Mouse (Mus musculus): ENCODE results near the gene Kif6. TPM values are rescaled to one million over a fixed set of nuclear protein-coding genes. Genes with fewer than 3 reads are reported as not detected.

Gene Kif6
- polyA plus RNA-seq, 1 experiment = not detected

- Histone ChIP-seq H3K9me3 (peaks cover 64% of the 10 kb centered on the region), H3K4me1 (no peaks in the 10 kb centered on the region), H3K36me3 (replicated peaks; ENCODE audit: low read length) (no peaks in the 10 kb centered on the region), H3K27me3 (replicated peaks) (no peaks in the 10 kb centered on the region), H3K4me3 (replicated peaks) (no peak overlapping the region)
- TF ChIP-seq GATA1 (IDR thresholded peaks at IDR 0.05; ENCODE audit: borderline replicate concordance, low read length) = no peak
- TF ChIP-seq FLI1 (IDR thresholded peaks at IDR 0.05; ENCODE audit: low read length) = no peak
Measured at GRCm38 (mm10) chr17:49741927-49742326, 127.0 kb downstream of the Kif6 start.

- TF ChIP-seq FLI1 (IDR thresholded peaks at IDR 0.05; ENCODE audit: low read length) (no peak), GATA1 (IDR thresholded peaks at IDR 0.05; ENCODE audit: borderline replicate concordance, low read length) (no peak)
- Histone ChIP-seq H3K4me3 (replicated peaks) (no peak overlapping the region), H3K9me3 (peaks cover 61% of the 10 kb centered on the region)
Measured at GRCm38 (mm10) chr17:49743580-49744463, 128.9 kb downstream of the Kif6 start.

GRCm38 (mm10) chr17:49750889-49751324, 136.0 kb downstream of the Kif6 start:
- no peaks in the 10 kb centered on the region for H3K4me1 ChIP-seq
- H3K27me3 ChIP-seq (replicated peaks) = no peaks in the 10 kb centered on the region
- H3K4me3 ChIP-seq (replicated peaks) = no peak overlapping the region
- peaks cover 53% of the 10 kb centered on the region for H3K9me3 ChIP-seq
- H3K36me3 ChIP-seq (replicated peaks; ENCODE audit: low read length) = no peaks in the 10 kb centered on the region
- TF ChIP-seq GATA1 (IDR thresholded peaks at IDR 0.05; ENCODE audit: borderline replicate concordance, low read length) (no peak), FLI1 (IDR thresholded peaks at IDR 0.05; ENCODE audit: low read length) (no peak)

More at GRCm38 (mm10) chr17:49743580-49744463, 128.9 kb downstream of the Kif6 start:
- Histone ChIP-seq H3K36me3 (replicated peaks; ENCODE audit: low read length) (no peaks in the 10 kb centered on the region), H3K4me1 (no peaks in the 10 kb centered on the region), H3K27me3 (replicated peaks) (no peaks in the 10 kb centered on the region)

- Histone ChIP-seq H3K4me3 (replicated peaks) (no peak overlapping the region), H3K27me3 (replicated peaks) (no peaks in the 10 kb centered on the region), H3K9me3 (peaks cover 60% of the 10 kb centered on the region), H3K4me1 (no peaks in the 10 kb centered on the region), H3K36me3 (replicated peaks; ENCODE audit: low read length) (no peaks in the 10 kb centered on the region)
- TF ChIP-seq GATA1 (IDR thresholded peaks at IDR 0.05; ENCODE audit: borderline replicate concordance, low read length) (no peak), FLI1 (IDR thresholded peaks at IDR 0.05; ENCODE audit: low read length) (no peak)
Measured at GRCm38 (mm10) chr17:49753874-49754273, 138.9 kb downstream of the Kif6 start.

- no peak for TF ChIP-seq FLI1 (IDR thresholded peaks at IDR 0.05; ENCODE audit: low read length)
- no peak for TF ChIP-seq GATA1 (IDR thresholded peaks at IDR 0.05; ENCODE audit: borderline replicate concordance, low read length)
- Histone ChIP-seq H3K9me3 (peaks cover 69% of the 10 kb centered on the region), H3K36me3 (replicated peaks; ENCODE audit: low read length) (no peaks in the 10 kb centered on the region), H3K27me3 (replicated peaks) (no peaks in the 10 kb centered on the region), H3K4me3 (replicated peaks) (peak overlapping the region; percentile 16), H3K4me1 (no peaks in the 10 kb centered on the region)
Measured at GRCm38 (mm10) chr17:49756862-49757261, 141.9 kb downstream of the Kif6 start.

- TF ChIP-seq GATA1 (IDR thresholded peaks at IDR 0.05; ENCODE audit: borderline replicate concordance, low read length) (no peak), FLI1 (IDR thresholded peaks at IDR 0.05; ENCODE audit: low read length) (no peak)
- Histone ChIP-seq H3K4me3 (replicated peaks) (no peak overlapping the region), H3K36me3 (replicated peaks; ENCODE audit: low read length) (no peaks in the 10 kb centered on the region), H3K4me1 (no peaks in the 10 kb centered on the region), H3K9me3 (peaks cover 66% of the 10 kb centered on the region), H3K27me3 (replicated peaks) (no peaks in the 10 kb centered on the region)
Measured at GRCm38 (mm10) chr17:49759047-49759446, 144.1 kb downstream of the Kif6 start.

- no peak overlapping the region for H3K4me3 ChIP-seq (replicated peaks)
- H3K9me3 ChIP-seq = peaks cover 58% of the 10 kb centered on the region
- TF ChIP-seq FLI1 (IDR thresholded peaks at IDR 0.05; ENCODE audit: low read length) = no peak
- TF ChIP-seq GATA1 (IDR thresholded peaks at IDR 0.05; ENCODE audit: borderline replicate concordance, low read length) = no peak
- H3K36me3 ChIP-seq (replicated peaks; ENCODE audit: low read length) = no peaks in the 10 kb centered on the region
- no peaks in the 10 kb centered on the region for H3K27me3 ChIP-seq (replicated peaks)
- H3K4me1 ChIP-seq = no peaks in the 10 kb centered on the region
Measured at GRCm38 (mm10) chr17:49761260-49761659, 146.3 kb downstream of the Kif6 start.

GRCm38 (mm10) chr17:49761838-49762237, 146.9 kb downstream of the Kif6 start:
- TF ChIP-seq FLI1 (IDR thresholded peaks at IDR 0.05; ENCODE audit: low read length) (no peak), GATA1 (IDR thresholded peaks at IDR 0.05; ENCODE audit: borderline replicate concordance, low read length) (no peak)
- Histone ChIP-seq H3K9me3 (peaks cover 53% of the 10 kb centered on the region), H3K36me3 (replicated peaks; ENCODE audit: low read length) (no peaks in the 10 kb centered on the region), H3K4me1 (no peaks in the 10 kb centered on the region), H3K27me3 (replicated peaks) (no peaks in the 10 kb centered on the region), H3K4me3 (replicated peaks) (no peak overlapping the region)

GRCm38 (mm10) chr17:49764963-49765362, 150.0 kb downstream of the Kif6 start:
- TF ChIP-seq GATA1 (IDR thresholded peaks at IDR 0.05; ENCODE audit: borderline replicate concordance, low read length) = no peak
- TF ChIP-seq FLI1 (IDR thresholded peaks at IDR 0.05; ENCODE audit: low read length) = no peak
- H3K27me3 ChIP-seq (replicated peaks) = no peaks in the 10 kb centered on the region

GRCm38 (mm10) chr17:49767717-49768370, 152.9 kb downstream of the Kif6 start:
- Histone ChIP-seq H3K27me3 (replicated peaks) (no peaks in the 10 kb centered on the region), H3K36me3 (replicated peaks; ENCODE audit: low read length) (no peaks in the 10 kb centered on the region), H3K9me3 (peaks cover 23% of the 10 kb centered on the region), H3K4me3 (replicated peaks) (no peak overlapping the region), H3K4me1 (no peaks in the 10 kb centered on the region)
- TF ChIP-seq FLI1 (IDR thresholded peaks at IDR 0.05; ENCODE audit: low read length) = no peak
- no peak for TF ChIP-seq GATA1 (IDR thresholded peaks at IDR 0.05; ENCODE audit: borderline replicate concordance, low read length)

More at GRCm38 (mm10) chr17:49764963-49765362, 150.0 kb downstream of the Kif6 start:
- H3K9me3 ChIP-seq = peaks cover 35% of the 10 kb centered on the region
- no peak overlapping the region for H3K4me3 ChIP-seq (replicated peaks)
- H3K4me1 ChIP-seq = no peaks in the 10 kb centered on the region
- H3K36me3 ChIP-seq (replicated peaks; ENCODE audit: low read length) = no peaks in the 10 kb centered on the region

All from megakaryocyte, embryonic 14.5 days (primary cell).